Mouse (Mus musculus) adrenal gland, adult 2 months (tissue): ENCODE results near the gene Tlk2. TPM values are rescaled to one million over a fixed set of nuclear protein-coding genes. Genes with fewer than 3 reads are reported as not detected.
A peak's percentile ranks its signal among the peaks of the same experiment; 100 is the strongest.

ENCODE experiments used
- DNase-seq: peaks from one replicate; pipeline ENCODE4 v3.0.0; 2021
- polyA plus RNA-seq: library from polyadenylated mRNA; depleted of rRNA; stranded (reverse); fragments of >200 nt; gene quantifications from 2 replicates; pipeline ENCODE4 v1.2.3, GENCODE M21; 2012
- total RNA-seq, 2 experiments: library from RNA; stranded (reverse); gene quantifications; 2 replicates each; pipeline ENCODE4 v1.2.3; 2021

Tlk2 gene
- total and polyA plus RNA-seq, 3 experiments: 7.1 to 68.5 (median 44.6) TPM

DNA sequence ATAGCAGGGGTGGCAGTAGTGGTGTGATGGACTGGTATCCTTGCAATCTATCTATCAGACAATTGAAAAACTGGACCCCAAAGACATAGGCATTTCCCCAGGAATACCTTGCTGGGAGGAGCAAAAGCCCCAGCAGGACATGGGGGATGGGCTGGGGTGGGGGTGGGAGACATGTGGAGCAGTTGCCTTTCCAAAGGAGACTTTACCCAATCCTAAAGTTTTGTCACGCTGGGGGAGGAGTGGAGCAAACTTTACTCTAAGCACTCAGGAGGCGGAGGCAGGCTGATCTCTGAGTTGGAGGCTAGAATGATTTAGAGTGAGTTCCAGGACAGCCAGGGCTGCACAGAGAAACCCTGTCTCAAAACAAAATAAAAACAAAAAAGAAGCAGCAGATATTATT, 17.2 kb upstream of the Tlk2 start:
- no peak for DNase-seq

DNA sequence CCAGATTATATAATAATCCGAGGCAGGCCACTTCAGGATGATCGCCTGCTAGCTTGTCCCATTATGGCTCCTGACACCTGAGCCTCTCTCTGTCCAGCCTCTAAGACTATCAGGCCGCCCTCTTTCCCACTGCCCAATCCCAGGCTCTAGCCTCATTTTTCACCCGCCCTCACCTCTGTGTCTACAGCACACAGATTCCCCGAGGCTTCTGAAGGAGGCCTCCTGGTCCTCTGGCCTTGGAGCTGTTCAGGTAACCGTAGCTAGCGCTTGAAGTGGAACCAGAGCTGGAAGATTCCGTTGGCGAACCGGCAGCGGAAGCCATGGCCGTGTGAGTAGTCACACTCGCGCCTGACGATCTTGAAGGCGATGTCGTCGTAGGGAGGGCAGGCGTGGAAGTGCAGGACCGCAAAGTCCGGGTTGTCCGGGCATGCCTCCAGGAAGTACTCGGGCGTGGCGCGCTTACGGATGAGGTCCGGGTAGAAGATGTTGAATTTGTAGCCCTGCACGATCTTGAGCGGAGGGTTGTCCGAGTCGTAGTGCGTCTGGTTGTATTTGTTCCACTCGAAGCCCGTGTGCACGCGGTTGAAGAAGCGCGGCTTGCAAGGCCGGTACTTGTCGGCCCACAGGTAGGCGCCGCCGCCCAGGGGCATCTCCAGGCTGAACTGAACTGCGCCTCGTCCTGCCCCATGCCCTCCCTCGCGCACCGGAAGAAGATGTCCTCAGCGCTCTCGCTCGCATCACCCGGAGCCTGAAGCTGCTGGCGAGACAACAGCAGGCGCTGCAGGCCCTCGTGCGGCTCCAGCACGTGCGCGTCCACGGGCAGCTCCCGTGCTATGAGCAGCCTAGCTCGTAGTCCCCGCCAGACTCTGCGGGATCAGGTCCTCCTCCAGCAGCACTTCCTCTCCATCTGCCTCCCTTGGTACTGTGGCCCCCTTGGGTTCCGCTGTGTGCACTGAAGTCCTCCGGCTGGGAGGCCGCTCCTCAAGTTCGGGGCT, 13.8 kb upstream of the Tlk2 start:
- no peak for DNase-seq

DNA sequence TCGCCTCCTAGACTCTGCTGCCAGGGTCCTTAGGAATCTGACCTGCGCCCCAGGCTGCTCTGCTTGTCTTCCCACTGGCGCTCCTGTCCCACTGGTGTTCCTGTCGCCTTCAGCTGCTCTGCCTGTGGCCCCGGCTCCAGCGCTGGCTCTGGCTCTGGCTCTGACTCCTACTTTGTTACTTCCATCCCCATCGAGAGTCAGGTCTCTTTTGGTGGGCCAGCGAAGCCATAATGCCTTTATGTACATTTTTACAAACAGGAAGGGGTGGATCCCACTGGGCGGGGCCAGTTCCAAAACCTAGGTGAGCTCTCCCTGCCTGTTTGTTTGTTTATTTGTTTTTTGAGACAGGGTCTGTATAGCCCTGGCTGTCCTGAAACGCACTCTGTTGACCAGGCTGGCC, 11.8 kb upstream of the Tlk2 start:
- no peak for DNase-seq

DNA sequence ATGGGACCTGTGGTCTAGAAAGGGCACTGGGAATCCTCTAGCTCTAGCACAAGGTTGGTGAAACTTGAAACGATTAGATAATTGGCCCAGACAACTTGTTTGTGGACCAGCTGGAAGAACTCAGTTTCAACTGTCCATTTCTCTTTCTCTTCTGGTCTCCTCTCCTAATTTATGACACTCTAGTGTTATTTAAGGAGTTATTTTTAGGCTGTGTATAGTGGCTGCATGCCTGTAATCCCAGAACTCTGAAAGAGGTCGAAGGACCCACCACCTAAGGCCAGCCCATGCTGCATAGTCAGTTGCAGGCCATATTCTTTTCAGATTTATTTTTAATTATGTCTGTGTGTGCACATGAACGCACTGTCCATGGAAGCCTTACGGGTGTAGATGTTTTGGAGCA, 916 bp downstream of the Tlk2 start:
- DNase-seq: no peak

DNA sequence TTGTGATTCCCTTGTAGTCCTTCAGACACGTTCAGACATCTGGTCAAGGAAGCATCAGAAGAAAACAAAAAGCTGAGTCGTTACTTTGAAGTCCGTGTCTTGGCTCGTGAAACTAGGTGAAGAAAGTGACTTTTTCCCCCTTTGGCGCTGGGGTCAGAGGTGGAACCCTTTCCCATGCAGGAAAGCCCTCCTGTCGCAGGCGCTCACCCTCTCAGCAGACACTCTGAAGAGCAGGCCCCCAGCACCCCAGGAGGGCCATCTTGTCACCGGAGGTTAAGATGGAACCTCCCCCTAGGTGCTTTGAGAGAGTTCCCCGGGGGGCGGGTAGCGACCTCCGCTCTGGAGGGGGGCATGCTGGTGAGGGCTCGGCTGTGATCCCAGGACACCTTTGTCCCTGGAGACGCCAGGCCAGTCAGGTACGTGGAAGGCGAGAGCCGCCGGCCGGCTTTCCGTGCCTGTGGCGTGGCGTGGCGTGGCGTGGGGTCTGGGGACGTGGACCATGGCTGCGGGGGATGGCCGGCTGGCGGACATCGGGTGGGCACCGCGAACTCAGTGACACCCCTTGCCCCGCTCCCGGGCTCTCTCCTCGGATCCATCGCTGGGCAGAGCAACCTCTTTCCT, 2.0 kb downstream of the Tlk2 start:
- peak; percentile 59 for DNase-seq

DNA sequence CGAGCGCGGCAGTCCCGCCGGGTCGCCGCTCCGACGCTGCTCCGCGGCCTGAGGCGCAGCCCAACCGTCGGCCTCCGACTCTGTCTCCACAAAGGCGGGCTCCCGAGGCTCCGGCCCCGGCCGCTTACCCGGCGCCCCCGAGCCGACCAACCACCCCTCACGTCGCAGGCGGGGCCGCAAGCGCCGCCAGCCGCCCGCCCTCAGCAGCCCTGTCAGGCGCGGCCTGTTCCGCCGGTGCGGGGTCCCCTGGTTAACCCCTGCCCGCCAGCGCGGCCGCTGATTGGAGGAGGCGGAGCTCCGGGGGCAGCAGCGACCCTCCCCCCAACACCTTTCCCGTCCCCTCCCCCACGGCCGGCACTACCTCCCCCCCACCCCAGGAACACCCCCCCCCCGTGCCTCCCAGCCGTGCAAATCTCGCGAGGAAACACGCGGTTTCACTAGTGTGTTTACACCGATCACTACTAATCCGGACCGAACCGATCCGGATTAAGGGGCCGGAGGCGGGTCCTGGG, 2.6 kb downstream of the Tlk2 start:
- DNase-seq: peak; percentile 95

DNA sequence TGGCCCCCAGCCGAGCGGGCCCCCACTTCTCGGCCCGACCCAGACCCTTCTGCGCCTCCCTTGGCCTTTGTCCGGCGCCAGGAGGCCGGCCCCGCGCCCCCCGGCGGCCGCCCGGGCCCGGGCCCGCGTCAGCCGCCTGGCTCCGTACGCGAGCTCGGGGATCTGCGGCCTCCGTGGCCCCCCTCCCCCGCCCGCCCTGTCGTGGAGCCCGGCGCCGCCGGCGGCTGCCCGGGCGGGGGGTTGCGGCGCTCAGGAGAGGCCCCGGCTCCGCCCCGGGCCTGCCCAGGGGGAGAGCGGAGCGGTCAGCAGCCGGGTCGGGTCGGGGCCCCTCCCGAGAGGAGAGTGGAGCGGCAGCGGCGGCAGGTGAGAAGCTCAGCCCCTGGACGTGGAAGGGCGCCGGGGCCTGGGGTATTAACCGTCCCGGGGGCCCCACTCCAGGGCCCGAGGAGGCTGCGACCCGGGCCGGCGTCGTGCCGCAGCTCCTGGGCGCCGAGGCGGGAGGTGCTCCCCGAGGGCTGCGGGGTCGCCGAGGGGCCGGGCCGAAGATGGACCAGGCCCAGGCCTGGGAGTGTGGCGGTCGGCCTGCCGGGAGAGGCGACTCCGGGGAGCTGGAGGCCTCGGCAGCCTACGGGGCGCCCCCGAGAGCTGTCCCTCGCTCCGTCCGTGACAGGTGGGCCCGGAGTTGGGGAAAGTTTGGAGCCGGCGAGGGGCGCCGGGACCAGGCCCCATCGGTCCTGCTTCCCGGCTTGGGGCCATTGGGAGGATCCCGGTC, 3.3 kb downstream of the Tlk2 start:
- peak; percentile 77 for DNase-seq

DNA sequence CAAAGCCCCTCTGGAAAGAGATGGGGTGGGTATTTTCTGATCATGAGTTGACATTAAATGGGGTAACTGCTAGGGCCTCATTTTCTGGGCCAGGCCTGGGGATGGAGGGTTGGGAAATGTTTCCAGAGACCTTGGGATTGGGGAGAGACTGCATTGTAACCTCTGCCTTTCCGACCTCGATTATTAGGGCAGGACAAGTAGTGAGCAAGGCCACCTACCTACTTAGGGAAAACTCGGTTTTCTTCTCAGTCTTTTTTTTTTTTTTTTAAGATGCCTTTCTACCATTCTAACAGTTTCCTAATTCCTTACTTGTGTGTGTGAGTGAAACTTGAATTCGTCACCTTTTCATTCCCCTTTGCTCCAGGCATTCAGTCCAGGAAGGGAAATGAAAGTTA, 3.9 kb downstream of the Tlk2 start:
- no peak for DNase-seq

DNA sequence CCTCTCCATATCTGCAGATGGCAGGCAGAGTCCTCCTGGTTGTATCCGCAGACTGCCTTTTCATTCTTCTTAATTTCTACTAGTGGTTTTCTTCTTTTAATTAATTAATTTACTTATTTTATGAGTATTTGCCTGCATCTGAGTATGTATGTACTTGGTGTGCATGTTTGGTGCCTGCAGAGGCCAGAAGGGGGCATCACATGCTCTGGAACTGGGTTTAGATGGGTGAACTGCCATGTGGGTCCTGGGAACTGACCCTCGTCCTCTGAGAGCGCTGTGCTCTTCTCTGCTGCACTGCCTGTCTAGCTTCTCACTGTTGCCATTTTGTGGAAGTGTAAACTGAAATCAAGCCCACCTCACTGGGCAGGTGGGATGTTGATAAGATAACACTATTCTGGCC, 6.1 kb downstream of the Tlk2 start:
- DNase-seq: no peak

DNA sequence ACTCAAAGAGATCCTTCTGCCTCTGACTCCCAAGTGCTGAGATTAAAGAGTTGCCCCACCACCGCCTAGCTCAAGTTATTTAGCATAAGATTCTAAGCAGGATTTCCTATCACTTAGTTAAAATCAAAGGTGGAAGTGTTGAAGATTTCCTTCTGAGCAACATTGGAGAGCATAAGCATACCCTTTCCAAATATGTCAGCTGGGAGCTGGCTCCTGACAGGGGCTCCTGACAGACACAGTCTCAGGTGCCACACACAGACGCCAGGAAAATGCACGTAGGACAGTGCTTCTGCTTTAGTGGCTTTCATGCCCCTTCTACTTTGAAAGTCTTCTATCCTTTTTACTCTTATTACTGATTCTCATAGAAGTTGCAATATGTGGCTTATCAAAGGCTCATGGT, 13.6 kb downstream of the Tlk2 start:
- DNase-seq: no peak

DNA sequence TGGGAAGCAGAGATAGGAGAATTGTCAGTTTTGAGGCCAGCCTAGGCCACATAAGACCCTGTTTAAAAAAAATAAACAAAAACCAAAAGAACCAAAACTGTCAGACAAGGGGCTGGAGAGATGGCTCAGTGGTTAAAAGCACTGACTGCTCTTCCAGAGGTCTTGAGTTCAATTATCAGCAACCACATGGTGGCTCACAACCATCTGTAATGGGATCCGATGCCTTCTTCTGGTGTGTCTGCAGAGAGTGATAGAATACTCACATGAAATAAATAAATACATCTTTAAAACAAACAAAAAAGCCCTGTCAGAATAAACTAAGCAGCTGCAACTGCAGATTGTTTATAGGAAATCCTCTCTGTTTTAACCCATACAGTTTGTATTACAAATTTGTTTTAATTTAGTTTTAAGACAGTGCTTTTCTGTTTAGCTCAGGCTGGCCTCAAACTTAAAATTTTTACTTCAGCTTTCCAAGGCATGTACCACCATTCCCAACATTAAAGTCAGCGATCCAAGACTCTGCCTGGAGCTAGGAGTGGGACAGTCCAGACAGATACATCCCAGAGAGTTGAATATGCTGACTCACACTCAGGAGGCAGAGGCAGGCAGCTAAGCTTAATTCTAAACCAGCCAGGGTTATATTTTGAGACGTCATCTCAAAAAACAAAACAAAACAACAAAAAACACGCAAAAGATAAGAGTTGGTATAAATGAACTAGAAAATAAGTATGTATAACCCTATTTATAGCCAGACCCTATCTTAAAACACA, 18.5 kb downstream of the Tlk2 start:
- no peak for DNase-seq

DNA sequence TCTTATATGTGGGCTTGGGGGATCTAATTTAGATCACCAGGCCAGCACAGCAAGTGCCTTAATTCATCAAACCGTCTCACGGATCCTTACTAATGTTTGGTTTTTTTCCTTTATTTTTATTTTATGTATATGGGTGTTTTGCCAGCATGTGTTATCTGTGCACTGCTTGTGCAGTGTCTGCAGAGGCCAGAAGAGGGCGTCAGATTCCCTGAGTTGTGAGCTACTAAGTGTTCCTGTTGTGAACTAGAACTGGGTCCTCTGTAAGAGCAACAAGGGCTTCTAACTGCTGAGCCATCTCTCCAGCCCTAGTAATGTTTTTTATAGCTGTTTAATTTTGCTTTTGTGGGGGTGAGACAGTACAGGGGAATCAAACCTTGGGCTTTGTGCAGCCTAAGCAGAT, 23.8 kb downstream of the Tlk2 start:
- DNase-seq: no peak

DNA sequence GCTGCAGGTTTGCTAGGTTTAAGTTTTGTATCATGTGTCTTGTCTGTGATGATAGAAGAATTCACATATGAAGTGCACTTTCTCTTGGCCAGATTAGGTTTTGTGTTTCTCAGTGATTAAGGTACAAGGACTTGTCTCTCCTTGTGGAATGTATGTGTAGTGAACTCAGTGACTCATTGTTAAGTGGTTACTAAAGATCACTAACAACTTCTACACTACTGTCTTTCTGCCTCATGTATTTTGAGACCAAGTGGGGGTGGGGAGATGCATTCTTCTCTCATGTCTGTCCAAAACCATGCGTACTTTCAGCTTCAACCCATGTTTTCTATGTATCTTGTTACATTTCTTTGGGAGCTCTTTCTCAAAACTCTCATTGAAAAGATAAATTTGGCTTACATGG, 31.4 kb downstream of the Tlk2 start:
- no peak for DNase-seq

DNA sequence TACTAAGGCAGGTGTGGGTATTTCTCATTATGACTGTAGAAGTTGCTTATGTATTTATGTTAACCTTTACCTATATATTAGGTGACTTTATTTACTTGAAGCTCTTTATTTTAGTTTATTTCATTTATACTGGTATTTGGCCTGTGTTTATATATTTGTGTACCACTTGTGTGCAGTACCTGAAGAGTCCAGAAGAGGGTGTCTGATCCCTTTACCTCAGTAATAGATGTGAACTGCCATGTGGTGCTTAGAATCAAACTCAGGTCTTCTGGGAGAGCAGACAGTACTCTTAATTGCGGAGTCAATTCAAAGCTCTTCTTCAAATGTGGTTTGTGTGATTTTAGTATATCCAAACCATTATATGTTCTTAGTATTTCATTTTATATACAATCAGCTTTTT, 35.6 kb downstream of the Tlk2 start:
- no peak for DNase-seq

DNA sequence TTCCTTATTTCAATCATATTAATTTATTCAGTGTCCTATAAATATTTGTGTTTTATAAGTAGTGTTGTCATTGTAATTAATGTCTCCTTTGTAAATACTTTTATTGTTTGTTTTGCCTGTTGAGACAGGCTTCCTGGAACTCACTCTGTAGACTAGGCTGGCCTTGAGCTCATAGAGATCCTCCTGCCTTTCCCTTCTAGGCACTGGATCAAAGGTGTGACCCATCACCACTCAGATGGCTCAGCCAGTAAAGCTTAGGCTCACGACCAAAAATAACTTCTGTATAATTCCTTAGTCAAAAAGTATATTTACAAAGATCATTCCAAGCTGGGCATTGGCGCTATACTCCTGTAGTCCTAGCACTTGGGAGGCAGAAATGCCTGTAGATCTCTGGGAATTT, 39.2 kb downstream of the Tlk2 start:
- no peak for DNase-seq

DNA sequence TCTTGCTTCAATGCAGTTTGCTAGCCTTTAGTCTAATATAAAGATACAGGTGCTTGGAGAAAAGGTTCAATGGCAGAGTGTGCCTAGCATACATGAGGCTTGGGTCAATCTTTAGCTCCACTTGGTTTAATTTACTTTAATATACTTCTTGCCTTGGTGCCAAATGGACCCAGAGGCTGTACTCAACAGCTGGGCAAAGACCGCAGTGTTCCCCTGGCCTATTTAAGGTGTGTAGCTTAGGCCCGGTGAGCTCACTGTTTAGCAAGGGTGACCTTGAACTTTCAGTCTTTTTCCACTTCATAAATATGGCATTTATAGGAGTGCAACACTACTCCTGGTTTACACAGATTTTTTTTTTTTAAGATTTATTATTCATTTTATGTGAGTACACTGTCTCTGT, 55.9 kb downstream of the Tlk2 start:
- DNase-seq: no peak

DNA sequence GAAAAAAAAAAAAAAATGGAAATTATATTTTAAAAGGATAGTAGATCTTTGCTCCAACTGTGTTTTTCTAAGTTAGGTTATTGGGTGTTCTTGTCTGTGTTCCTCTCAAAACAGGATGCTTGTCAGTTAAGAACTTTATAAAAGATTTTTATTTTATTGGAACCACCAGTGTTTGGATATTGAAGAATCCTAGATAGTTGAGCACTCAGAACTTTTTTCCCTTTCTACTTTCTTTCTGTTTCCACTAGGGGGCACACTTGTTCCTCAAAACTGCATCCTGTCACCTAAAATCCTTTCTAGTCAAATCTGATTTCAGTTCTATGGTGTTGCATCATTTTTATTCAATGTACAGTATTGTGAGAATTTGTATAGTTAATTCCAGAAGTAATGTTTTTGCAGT, 62.4 kb downstream of the Tlk2 start:
- no peak for DNase-seq

DNA sequence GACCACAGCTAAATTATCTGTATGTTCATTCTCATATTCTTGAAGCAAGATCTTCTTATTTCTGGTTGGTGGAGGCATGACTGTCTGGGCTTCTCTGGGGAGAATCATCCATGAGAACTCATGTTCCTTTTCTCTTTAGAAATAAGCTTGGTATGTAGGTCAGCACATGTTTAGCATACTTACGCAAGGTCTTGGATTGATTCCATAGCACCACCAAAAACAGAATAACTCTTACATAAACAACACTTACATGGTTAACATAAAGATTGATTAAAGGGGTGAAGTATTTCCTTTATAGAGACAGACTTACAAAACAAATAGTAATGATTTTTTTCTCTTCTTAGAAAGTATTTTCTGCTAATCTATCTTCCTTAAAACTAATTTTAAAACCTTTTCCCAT, 67.8 kb downstream of the Tlk2 start:
- DNase-seq: no peak

DNA sequence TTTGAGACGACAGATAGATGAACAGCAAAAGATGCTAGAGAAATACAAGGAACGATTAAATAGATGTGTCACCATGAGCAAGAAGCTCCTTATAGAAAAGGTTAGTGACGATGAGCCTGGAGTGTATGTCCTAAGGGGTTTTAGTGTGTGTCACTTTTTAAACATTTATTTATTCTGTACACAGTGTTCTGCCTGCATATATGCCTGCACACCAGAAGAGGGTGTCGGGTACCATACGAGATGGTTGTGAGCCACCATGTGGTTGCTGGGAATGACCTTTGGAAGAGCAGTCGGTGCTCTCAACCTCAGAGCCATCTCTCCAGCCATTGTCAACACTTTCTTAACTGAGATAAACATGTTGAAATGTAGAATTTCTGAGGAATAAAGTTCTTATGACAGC, 68.2 kb downstream of the Tlk2 start:
- no peak for DNase-seq

DNA sequence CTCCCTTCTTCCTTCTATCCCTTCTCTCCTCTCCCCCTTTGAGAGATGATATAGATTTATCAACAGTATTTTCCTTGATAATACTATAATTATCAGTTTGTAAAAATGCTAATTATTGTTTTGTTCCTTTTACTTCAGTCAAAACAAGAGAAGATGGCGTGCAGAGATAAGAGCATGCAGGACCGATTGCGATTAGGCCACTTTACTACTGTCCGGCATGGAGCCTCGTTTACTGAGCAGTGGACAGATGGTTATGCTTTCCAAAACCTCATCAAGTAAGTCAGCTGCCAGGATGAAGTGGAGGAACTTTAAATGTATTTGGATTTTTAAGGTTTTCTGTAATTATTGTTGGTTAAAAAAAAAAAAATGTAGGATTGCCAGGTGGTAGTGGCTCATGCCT, 68.7 kb downstream of the Tlk2 start:
- DNase-seq: no peak

DNA sequence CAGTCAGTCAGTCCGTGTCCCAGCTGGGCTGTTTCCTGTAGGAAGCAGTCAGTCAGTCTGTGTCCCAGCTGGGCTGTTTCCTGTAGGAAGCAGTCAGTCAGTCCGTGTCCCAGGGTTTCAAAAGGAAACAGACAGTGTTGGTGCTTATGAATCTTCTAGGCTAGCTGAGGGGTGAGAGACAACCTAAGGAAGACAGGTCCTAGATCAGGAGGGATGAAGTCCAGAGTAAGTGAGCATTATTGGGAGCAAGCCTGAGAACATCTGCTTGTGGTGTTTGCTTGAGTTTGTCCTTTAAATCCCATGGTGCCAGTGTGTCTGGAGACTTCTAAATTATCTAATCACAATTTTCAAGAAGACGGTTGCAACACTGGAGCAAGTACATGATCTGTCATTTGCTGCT, 81.1 kb downstream of the Tlk2 start:
- DNase-seq: no peak

DNA sequence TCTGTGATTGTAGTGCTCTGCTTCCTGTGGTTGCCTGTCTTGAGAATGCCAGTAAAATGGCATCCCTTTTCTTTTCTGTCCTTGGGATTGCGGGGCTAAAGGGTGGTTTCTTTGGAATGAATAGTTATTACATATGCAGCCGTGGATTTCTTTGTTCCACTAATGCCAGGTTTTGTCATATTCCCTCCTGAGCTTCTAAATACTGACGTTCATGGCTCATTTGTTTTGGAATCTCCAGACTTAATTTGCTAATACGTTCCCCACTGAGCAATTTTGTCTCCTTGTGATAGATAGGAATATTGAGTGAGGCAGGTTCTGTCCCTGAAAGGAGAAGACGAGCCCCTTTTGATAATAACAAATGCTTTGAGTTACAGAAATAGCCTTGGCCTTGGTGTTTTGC, 82.5 kb downstream of the Tlk2 start:
- no peak for DNase-seq
